Mouse (Mus musculus) intestine, embryonic 15.5 days (tissue): Measurements from ENCODE around the gene Dhx58. TPM values are rescaled to one million over a fixed set of nuclear protein-coding genes. Genes with fewer than 3 reads are reported as not detected.
A peak's percentile ranks its signal among the peaks of the same experiment; 100 is the strongest.

Source experiments
- ATAC-seq: fragments of 200-750 bp; cut with Nextera tagmentation; 2 replicates; pipeline ENCODE4 v1.8.0; 2017; ENCODE audit warnings: moderate TSS enrichment, moderate library complexity
- H3K27ac ChIP-seq: fragments of 300-500 bp; sonication (generic); 2 replicates; pipeline ENCODE4 v1.5.1; 2015; ENCODE audit warnings: mild to moderate bottlenecking, inconsistent platforms
- H3K27me3 ChIP-seq: fragments of 300-500 bp; sonication (generic); replicated peaks from 2 replicates; pipeline ENCODE4 v1.6.1; 2015; ENCODE audit warnings: inconsistent platforms
- H3K36me3 ChIP-seq: fragments of 300-500 bp; sonication (generic); 2 replicates; pipeline ENCODE4 v1.6.1; 2015; ENCODE audit warnings: inconsistent platforms
- H3K4me1 ChIP-seq: fragments of 300-500 bp; sonication (generic); replicated peaks from 2 replicates; pipeline ENCODE4 v1.6.1; 2015; ENCODE audit warnings: inconsistent platforms
- H3K4me2 ChIP-seq: fragments of 300-500 bp; sonication (generic); replicated peaks from 2 replicates; pipeline ENCODE4 v1.6.1; 2015; ENCODE audit warnings: mild to moderate bottlenecking, inconsistent platforms
- H3K4me3 ChIP-seq: fragments of 300-500 bp; sonication (generic); replicated peaks from 2 replicates; pipeline ENCODE4 v1.5.1; 2015; ENCODE audit warnings: inconsistent platforms
- H3K9ac ChIP-seq: fragments of 300-500 bp; sonication (generic); 2 replicates; pipeline ENCODE4 v1.6.1; 2015; ENCODE audit warnings: inconsistent platforms
- H3K9me3 ChIP-seq: fragments of 300-500 bp; sonication (generic); 2 replicates; pipeline ENCODE4 v1.6.1; 2016; ENCODE audit warnings: inconsistent platforms
- WGBS: fragments of 180-500 bp; shearing (Covaris S2); methylation state at CpG from one replicate; pipeline ENCODE4 v1.1.7; 2015; 5-methylcytosine and 5-hydroxymethylcytosine counted together
- polyA plus RNA-seq: library from polyadenylated mRNA; unstranded; fragments of >200 nt; fragmentation: Nextera tagmentation; extraction: Ambion mirVana; gene quantifications from 2 replicates; pipeline ENCODE4 v1.2.1, GENCODE M21; 2015

Gene Dhx58
- polyA plus RNA-seq = 2.7 and 3.2 TPM in 2 replicates

GRCm38 (mm10) chr11:100703851-100704531, at the start of gene Dhx58:
Gene Dhx58 (minus strand): TSS chr11:100704271.
- H3K9me3 ChIP-seq = no peaks in the 10 kb centered on the region
- no peak within 1 kb of the TSS for H3K9ac ChIP-seq
- no peak within 1 kb of the TSS for H3K4me3 ChIP-seq
- H3K4me1 ChIP-seq = peaks cover 19% of the 10 kb centered on the region; the same call in 1 of the 2 replicates
- no peak within 1 kb of the TSS for H3K27ac ChIP-seq
- H3K27me3 ChIP-seq = no peaks in the 10 kb centered on the region
- peak within 1 kb of the TSS; percentile 46; the same call in 1 of the 2 replicates for H3K4me2 ChIP-seq
- peaks cover 39% of the 10 kb centered on the region for H3K36me3 ChIP-seq
- ATAC-seq = no peak
- 68% methylated on average over 7 of the region's 7 CpGs for WGBS

GRCm38 (mm10) chr11:100752294-100752693, 48.2 kb upstream of the Dhx58 start:
- 28% methylated on average over 10 of the region's 10 CpGs for WGBS
- no peak for ATAC-seq
- Histone ChIP-seq H3K27me3 (peaks cover 21% of the 10 kb centered on the region), H3K4me3 (no peak overlapping the region), H3K4me2 (no peak overlapping the region), H3K4me1 (no peaks in the 10 kb centered on the region), H3K9me3 (no peaks in the 10 kb centered on the region), H3K36me3 (no peaks in the 10 kb centered on the region), H3K27ac (no peak overlapping the region), H3K9ac (no peak overlapping the region)

- Histone ChIP-seq H3K4me3 (no peak overlapping the region), H3K27ac (no peak overlapping the region)
- 90% methylated on average over 16 of the region's 16 CpGs for WGBS
Observed at GRCm38 (mm10) chr11:100750127-100750526, 46.1 kb upstream of the Dhx58 start.

GRCm38 (mm10) chr11:100749469-100749868, 45.4 kb upstream of the Dhx58 start:
- H3K4me3 ChIP-seq = no peak overlapping the region
- no peak for ATAC-seq
- no peak overlapping the region for H3K9ac ChIP-seq
- 47% methylated on average over 25 of the region's 25 CpGs for WGBS
- no peaks in the 10 kb centered on the region for H3K9me3 ChIP-seq
- H3K27ac ChIP-seq = no peak overlapping the region
- no peaks in the 10 kb centered on the region for H3K4me1 ChIP-seq
- H3K36me3 ChIP-seq = no peaks in the 10 kb centered on the region
- peaks cover 21% of the 10 kb centered on the region for H3K27me3 ChIP-seq
- peak overlapping the region; percentile 17; the same call in 1 of the 2 replicates for H3K4me2 ChIP-seq

More at GRCm38 (mm10) chr11:100750127-100750526, 46.1 kb upstream of the Dhx58 start:
- no peaks in the 10 kb centered on the region for H3K9me3 ChIP-seq
- no peak for ATAC-seq
- no peaks in the 10 kb centered on the region for H3K4me1 ChIP-seq
- no peaks in the 10 kb centered on the region for H3K36me3 ChIP-seq
- H3K9ac ChIP-seq = no peak overlapping the region
- H3K27me3 ChIP-seq = peaks cover 21% of the 10 kb centered on the region
- H3K4me2 ChIP-seq = no peak overlapping the region

- no peak overlapping the region for H3K4me2 ChIP-seq
- no peaks in the 10 kb centered on the region for H3K4me1 ChIP-seq
- ATAC-seq = no peak
- H3K9ac ChIP-seq = no peak overlapping the region
- peaks cover 21% of the 10 kb centered on the region for H3K27me3 ChIP-seq
- H3K36me3 ChIP-seq = no peaks in the 10 kb centered on the region
- 68% methylated on average over 4 of the region's 4 CpGs for WGBS
- H3K9me3 ChIP-seq = no peaks in the 10 kb centered on the region
- no peak overlapping the region for H3K4me3 ChIP-seq
- H3K27ac ChIP-seq = no peak overlapping the region
Observed at GRCm38 (mm10) chr11:100748620-100749019, 44.5 kb upstream of the Dhx58 start.

GRCm38 (mm10) chr11:100747114-100747513, 43.0 kb upstream of the Dhx58 start:
- H3K4me2 ChIP-seq = no peak overlapping the region
- H3K27ac ChIP-seq = no peak overlapping the region
- 74% methylated on average over 5 of the region's 5 CpGs for WGBS
- H3K9ac ChIP-seq = no peak overlapping the region
- no peak overlapping the region for H3K4me3 ChIP-seq
- no peaks in the 10 kb centered on the region for H3K4me1 ChIP-seq
- peaks cover 21% of the 10 kb centered on the region for H3K27me3 ChIP-seq
- no peaks in the 10 kb centered on the region for H3K9me3 ChIP-seq
- no peak for ATAC-seq
- H3K36me3 ChIP-seq = no peaks in the 10 kb centered on the region

- Histone ChIP-seq H3K4me1 (no peaks in the 10 kb centered on the region), H3K9ac (no peak overlapping the region), H3K4me2 (no peak overlapping the region), H3K9me3 (no peaks in the 10 kb centered on the region), H3K27me3 (peaks cover 21% of the 10 kb centered on the region), H3K36me3 (no peaks in the 10 kb centered on the region), H3K4me3 (no peak overlapping the region), H3K27ac (no peak overlapping the region)
- 83% methylated on average over 10 of the region's 10 CpGs for WGBS
- no peak for ATAC-seq
Observed at GRCm38 (mm10) chr11:100746546-100746945, 42.5 kb upstream of the Dhx58 start.

DNA sequence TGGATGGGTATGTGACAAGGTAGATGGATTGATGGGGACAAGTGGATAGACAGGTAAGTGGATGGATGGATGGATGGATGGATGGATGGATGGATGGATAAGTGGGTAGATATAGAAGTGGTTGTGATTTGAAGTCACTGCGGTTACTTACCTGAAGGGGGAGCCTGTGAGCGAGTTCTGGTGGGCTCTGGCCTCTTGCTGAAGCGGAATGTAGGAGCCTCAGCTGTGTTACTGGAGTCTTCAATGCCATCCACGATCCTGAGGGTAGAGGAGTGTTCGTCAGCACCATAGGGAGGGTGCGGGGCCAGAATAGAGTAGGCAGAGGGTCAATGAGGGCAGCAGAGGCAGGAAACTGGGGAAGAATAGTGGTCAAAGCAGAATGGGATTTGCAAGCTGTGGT, 41.0 kb upstream of the Dhx58 start:
- Histone ChIP-seq H3K4me3 (no peak overlapping the region), H3K9me3 (no peaks in the 10 kb centered on the region), H3K9ac (no peak overlapping the region), H3K27ac (no peak overlapping the region), H3K4me1 (no peaks in the 10 kb centered on the region), H3K4me2 (no peak overlapping the region), H3K36me3 (no peaks in the 10 kb centered on the region), H3K27me3 (peaks cover 17% of the 10 kb centered on the region)
- WGBS = 17% methylated on average over 6 of the region's 6 CpGs
- ATAC-seq = no peak

- Histone ChIP-seq H3K27ac (no peak overlapping the region), H3K9me3 (no peaks in the 10 kb centered on the region)
Observed at GRCm38 (mm10) chr11:100741348-100741747, 37.3 kb upstream of the Dhx58 start.

GRCm38 (mm10) chr11:100738749-100739148, 34.7 kb upstream of the Dhx58 start:
- H3K27me3 ChIP-seq = no peaks in the 10 kb centered on the region
- H3K9me3 ChIP-seq = no peaks in the 10 kb centered on the region
- H3K27ac ChIP-seq = no peak overlapping the region
- peaks cover 19% of the 10 kb centered on the region for H3K4me1 ChIP-seq
- peak overlapping the region; percentile 57 for H3K9ac ChIP-seq
- H3K4me3 ChIP-seq = peak overlapping the region; percentile 95
- peak overlapping the region; percentile 82 for H3K4me2 ChIP-seq
- no peaks in the 10 kb centered on the region for H3K36me3 ChIP-seq
- ATAC-seq = no peak
- WGBS = 19% methylated on average over 5 of the region's 5 CpGs

More at GRCm38 (mm10) chr11:100741348-100741747, 37.3 kb upstream of the Dhx58 start:
- ATAC-seq = no peak
- H3K9ac ChIP-seq = no peak overlapping the region
- no peak overlapping the region for H3K4me3 ChIP-seq
- H3K27me3 ChIP-seq = no peaks in the 10 kb centered on the region; the same call in 1 of the 2 replicates
- H3K4me2 ChIP-seq = no peak overlapping the region
- H3K4me1 ChIP-seq = peaks cover 9% of the 10 kb centered on the region
- WGBS = 65% methylated on average over 6 of the region's 6 CpGs
- H3K36me3 ChIP-seq = no peaks in the 10 kb centered on the region

DNA sequence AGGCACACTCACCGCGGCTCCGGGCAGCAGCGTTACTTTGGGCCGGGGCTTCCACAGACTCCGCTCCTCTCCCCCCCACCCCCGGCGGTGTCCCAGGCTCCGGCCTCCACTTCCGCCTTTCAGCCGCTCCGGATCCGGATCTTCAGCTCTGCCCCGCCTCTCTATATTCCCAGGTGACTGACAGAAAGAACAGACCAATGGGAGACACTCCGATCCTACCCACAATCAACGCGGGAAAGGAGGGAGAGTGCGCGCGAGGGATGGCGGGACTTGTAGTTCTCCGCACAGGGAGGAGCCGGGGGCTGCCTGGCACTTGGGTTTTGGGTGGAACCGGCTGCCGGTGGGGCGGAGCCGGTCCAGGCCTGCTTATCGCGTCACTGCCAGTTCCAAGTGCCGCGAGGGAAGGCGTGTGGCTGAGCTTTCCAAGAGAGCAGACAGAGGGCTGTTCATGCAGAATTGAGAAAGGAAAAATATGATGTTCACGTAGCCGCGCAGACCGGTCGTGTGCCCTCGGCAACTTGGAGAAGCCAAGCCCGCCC, 34.1 kb upstream of the Dhx58 start, which contains the start of gene Rab5c:
Gene Rab5c (minus strand): TSS at position 150 of the 539 bp plus-strand sequence.
- WGBS = under 1% methylated on average over 39 of the region's 39 CpGs
- Histone ChIP-seq H3K4me2 (peak within 1 kb of the TSS; percentile 82), H3K27ac (peak within 1 kb of the TSS; percentile 70), H3K9ac (peak within 1 kb of the TSS; percentile 97), H3K36me3 (no peaks in the 10 kb centered on the region), H3K4me1 (peaks cover 20% of the 10 kb centered on the region), H3K4me3 (peak within 1 kb of the TSS; percentile 95), H3K27me3 (no peaks in the 10 kb centered on the region), H3K9me3 (no peaks in the 10 kb centered on the region)
- peak; percentile 100 for ATAC-seq

GRCm38 (mm10) chr11:100737105-100737733, 33.1 kb upstream of the Dhx58 start:
- H3K4me2 ChIP-seq = peak overlapping the region; percentile 82
- 0 out of 2 replicates have a peak, but pooled peaks have one; percentile 13 for ATAC-seq

More at GRCm38 (mm10) chr11:100737105-100737733, 33.1 kb upstream of the Dhx58 start:
- H3K4me1 ChIP-seq = peaks cover 22% of the 10 kb centered on the region
- H3K27me3 ChIP-seq = no peaks in the 10 kb centered on the region
- peak overlapping the region; percentile 95 for H3K4me3 ChIP-seq
- H3K27ac ChIP-seq = peak overlapping the region; percentile 70
- no peaks in the 10 kb centered on the region for H3K36me3 ChIP-seq
- H3K9ac ChIP-seq = peak overlapping the region; percentile 97
- under 1% methylated on average over 13 of the region's 13 CpGs for WGBS
- no peaks in the 10 kb centered on the region for H3K9me3 ChIP-seq
